Mouse (Mus musculus): ENCODE measurements at regions not wholly inside any gene's neighbourhood (a gene's known extent, or its start where the extent isn't known, plus 50 kb on each side); places are given as distances from the start of the nearest gene placed in this dataset.

- H3K4me1 ChIP-seq (ENCODE audit: control insufficient read depth in 2 of 2, insufficient read depth in 2 of 2, low read length in 2 of 2, poor library complexity in 1 of 2): no peaks in the 10 kb centered on the region
- H3K36me3 ChIP-seq (ENCODE audit: control insufficient read depth, insufficient read depth, low read length, poor library complexity, severe bottlenecking): no peaks in the 10 kb centered on the region
- DNase-seq (ENCODE audit: low read depth, low spot score): no peak
- in situ Hi-C loops (cut with MboI; ENCODE audit: low sequenced_read_pairs in 2 of 2, unreplicated experiment in 2 of 2): no loop called here
- no peak overlapping the region for H3K4me3 ChIP-seq (ENCODE audit: insufficient read depth in 1 of 2, low read depth in 1 of 2, low read length in 2 of 2, poor library complexity in 1 of 2, severe bottlenecking in 1 of 2)
- no peak overlapping the region for H3K9ac ChIP-seq (ENCODE audit: insufficient read depth, low read depth, low read length, poor library complexity, severe bottlenecking)
- TF ChIP-seq ZNF384 (IDR thresholded peaks at IDR 0.05; ENCODE audit: low read depth, low read length) (no peak), CHD2 (IDR thresholded peaks at IDR 0.05; ENCODE audit: low read depth, low read length) (no peak), MAFK (IDR thresholded peaks at IDR 0.05; ENCODE audit: insufficient read depth, low read depth, low read length) (no peak), ZC3H11A (IDR thresholded peaks at IDR 0.05; ENCODE audit: borderline replicate concordance, low read depth, low read length) (no peak), HCFC1 (IDR thresholded peaks at IDR 0.05; ENCODE audit: borderline replicate concordance, insufficient read depth, low read length) (no peak)
- H3K27ac ChIP-seq (ENCODE audit: insufficient read depth, low read depth, low read length, poor library complexity, severe bottlenecking): no peak overlapping the region
- no peaks in the 10 kb centered on the region for H3K9me3 ChIP-seq (ENCODE audit: control insufficient read depth, insufficient read depth, low read depth, low read length)
Observed at GRCm38 (mm10) chr9:84923966-84924365, 388.6 kb upstream of the Gm11114 start.

GRCm38 (mm10) chr9:84936291-84937055 is 376.1 kb upstream of the Gm11114 start:
- Histone ChIP-seq H3K27ac (ENCODE audit: insufficient read depth, low read depth, low read length, poor library complexity, severe bottlenecking) (no peak overlapping the region), H3K9ac (ENCODE audit: insufficient read depth, low read depth, low read length, poor library complexity, severe bottlenecking) (no peak overlapping the region), H3K9me3 (ENCODE audit: control insufficient read depth, insufficient read depth, low read depth, low read length) (no peaks in the 10 kb centered on the region), H3K4me3 (ENCODE audit: insufficient read depth in 1 of 2, low read depth in 1 of 2, low read length in 2 of 2, poor library complexity in 1 of 2, severe bottlenecking in 1 of 2) (no peak overlapping the region), H3K4me1 (ENCODE audit: control insufficient read depth in 2 of 2, insufficient read depth in 2 of 2, low read length in 2 of 2, poor library complexity in 1 of 2) (no peaks in the 10 kb centered on the region; a peak in 1 of 4 replicates), H3K36me3 (ENCODE audit: control insufficient read depth, insufficient read depth, low read length, poor library complexity, severe bottlenecking) (no peaks in the 10 kb centered on the region)
- no peak for DNase-seq (ENCODE audit: low read depth, low spot score)
- TF ChIP-seq MAFK (IDR thresholded peaks at IDR 0.05; ENCODE audit: insufficient read depth, low read depth, low read length) (no peak), HCFC1 (IDR thresholded peaks at IDR 0.05; ENCODE audit: borderline replicate concordance, insufficient read depth, low read length) (no peak), CHD2 (IDR thresholded peaks at IDR 0.05; ENCODE audit: low read depth, low read length) (no peak), ZC3H11A (IDR thresholded peaks at IDR 0.05; ENCODE audit: borderline replicate concordance, low read depth, low read length) (no peak)
- in situ Hi-C loops (cut with MboI; ENCODE audit: low sequenced_read_pairs in 2 of 2, unreplicated experiment in 2 of 2): no loop called here

GRCm38 (mm10) chr9:84966558-84967154 is 345.9 kb upstream of the Gm11114 start:
- H3K27ac ChIP-seq (ENCODE audit: insufficient read depth, low read depth, low read length, poor library complexity, severe bottlenecking): no peak overlapping the region
- in situ Hi-C loops (cut with MboI; ENCODE audit: low sequenced_read_pairs in 2 of 2, unreplicated experiment in 2 of 2): no loop called here
- H3K4me1 ChIP-seq (ENCODE audit: control insufficient read depth in 2 of 2, insufficient read depth in 2 of 2, low read length in 2 of 2, poor library complexity in 1 of 2): no peaks in the 10 kb centered on the region
- no peak for DNase-seq (ENCODE audit: low read depth, low spot score)
- no peak overlapping the region for H3K4me3 ChIP-seq (ENCODE audit: insufficient read depth in 1 of 2, low read depth in 1 of 2, low read length in 2 of 2, poor library complexity in 1 of 2, severe bottlenecking in 1 of 2)
- H3K9ac ChIP-seq (ENCODE audit: insufficient read depth, low read depth, low read length, poor library complexity, severe bottlenecking): no peak overlapping the region
- no peaks in the 10 kb centered on the region for H3K36me3 ChIP-seq (ENCODE audit: control insufficient read depth, insufficient read depth, low read length, poor library complexity, severe bottlenecking)
- TF ChIP-seq MAFK (IDR thresholded peaks at IDR 0.05; ENCODE audit: insufficient read depth, low read depth, low read length) (no peak), CHD2 (IDR thresholded peaks at IDR 0.05; ENCODE audit: low read depth, low read length) (no peak), HCFC1 (IDR thresholded peaks at IDR 0.05; ENCODE audit: borderline replicate concordance, insufficient read depth, low read length) (no peak), ZNF384 (IDR thresholded peaks at IDR 0.05; ENCODE audit: low read depth, low read length) (no peak), ZC3H11A (IDR thresholded peaks at IDR 0.05; ENCODE audit: borderline replicate concordance, low read depth, low read length) (no peak)
- H3K9me3 ChIP-seq (ENCODE audit: control insufficient read depth, insufficient read depth, low read depth, low read length): no peaks in the 10 kb centered on the region

GRCm38 (mm10) chr9:84969975-84970608 is 342.5 kb upstream of the Gm11114 start:
- in situ Hi-C loops (cut with MboI; ENCODE audit: low sequenced_read_pairs in 2 of 2, unreplicated experiment in 2 of 2): no loop called here
- Histone ChIP-seq H3K36me3 (ENCODE audit: control insufficient read depth, insufficient read depth, low read length, poor library complexity, severe bottlenecking) (no peaks in the 10 kb centered on the region), H3K9me3 (ENCODE audit: control insufficient read depth, insufficient read depth, low read depth, low read length) (no peaks in the 10 kb centered on the region), H3K4me3 (ENCODE audit: insufficient read depth in 1 of 2, low read depth in 1 of 2, low read length in 2 of 2, poor library complexity in 1 of 2, severe bottlenecking in 1 of 2) (no peak overlapping the region), H3K27ac (ENCODE audit: insufficient read depth, low read depth, low read length, poor library complexity, severe bottlenecking) (no peak overlapping the region), H3K4me1 (ENCODE audit: control insufficient read depth in 2 of 2, insufficient read depth in 2 of 2, low read length in 2 of 2, poor library complexity in 1 of 2) (no peaks in the 10 kb centered on the region), H3K9ac (ENCODE audit: insufficient read depth, low read depth, low read length, poor library complexity, severe bottlenecking) (no peak overlapping the region)
- no peak for TF ChIP-seq MAFK (IDR thresholded peaks at IDR 0.05; ENCODE audit: insufficient read depth, low read depth, low read length)
- DNase-seq (ENCODE audit: low read depth, low spot score): no peak
